Mouse (Mus musculus): ENCODE results near the gene Dpyd. TPM values are rescaled to one million over a fixed set of nuclear protein-coding genes. Genes with fewer than 3 reads are reported as not detected.

Dpyd gene
- total and polyA plus RNA-seq, 2 experiments from 2014 or later = 3.7 to 4.1 TPM

DNA sequence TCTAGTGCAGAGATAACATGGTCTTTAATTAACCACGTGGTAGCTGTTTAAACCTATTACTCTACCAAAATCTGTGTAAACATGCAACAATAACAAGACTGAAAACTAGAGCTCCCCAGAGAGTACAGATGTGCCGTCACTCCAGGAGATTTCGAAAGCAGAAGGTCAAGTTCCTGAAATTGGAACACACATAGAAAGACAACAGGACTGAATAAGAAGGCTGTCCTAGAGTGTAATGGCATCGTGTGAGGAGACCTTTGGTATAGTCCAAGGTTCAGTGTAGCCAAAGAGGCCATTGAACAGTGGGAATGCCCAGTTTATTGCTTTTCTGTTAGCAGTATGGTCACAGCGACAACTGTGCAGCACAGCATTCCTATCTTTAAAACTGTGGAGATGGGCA lies 4.8 kb downstream of the Dpyd start:
- Histone ChIP-seq H3K4me1 (ENCODE audit: insufficient read depth, low read length) (no peaks in the 10 kb centered on the region), H3K9ac (replicated peaks; ENCODE audit: low read length) (no peak overlapping the region), H3K9me3 (ENCODE audit: low read length) (no peaks in the 10 kb centered on the region), H3K4me3 (ENCODE audit: low read length) (no peak overlapping the region), H3K4me2 (ENCODE audit: low read depth, low read length) (no peak overlapping the region), H3K36me3 (ENCODE audit: insufficient read depth, low read length) (no peaks in the 10 kb centered on the region), H3K27me3 (ENCODE audit: insufficient read depth, low read length) (no peaks in the 10 kb centered on the region), H3K27ac (no peak overlapping the region)
- ATAC-seq (no peak), DNase-seq (ENCODE audit: low spot score) (no peak)
- 65% methylated on average over 5 of the region's 5 CpGs for WGBS
- TF ChIP-seq CTCF (IDR thresholded peaks at IDR 0.05; ENCODE audit: low read depth) = no peak

DNA sequence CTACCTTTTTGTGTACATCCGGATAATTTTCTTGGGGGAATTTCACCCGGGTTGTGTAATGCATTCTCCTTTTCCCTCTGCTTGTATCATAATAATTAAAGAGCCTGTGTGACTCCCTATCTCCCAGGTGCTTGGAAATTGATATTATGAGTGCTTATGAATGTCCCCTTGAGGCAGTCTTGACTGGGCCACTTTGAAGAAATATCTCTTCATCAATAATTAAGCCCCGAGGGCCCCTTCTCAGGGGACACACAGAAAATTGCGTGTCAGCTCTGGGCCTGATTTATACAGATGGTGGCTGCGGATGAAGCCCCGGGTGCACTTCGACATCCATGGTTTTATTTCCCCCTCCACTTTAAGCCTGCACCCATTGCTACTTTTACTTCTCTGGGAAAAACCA lies 8.3 kb downstream of the Dpyd start:
- Histone ChIP-seq H3K9ac (replicated peaks; ENCODE audit: low read length) (no peak overlapping the region), H3K9me3 (ENCODE audit: low read length) (no peaks in the 10 kb centered on the region), H3K27me3 (ENCODE audit: insufficient read depth, low read length) (no peaks in the 10 kb centered on the region), H3K4me3 (ENCODE audit: low read length) (no peak overlapping the region), H3K27ac (no peak overlapping the region), H3K4me2 (ENCODE audit: low read depth, low read length) (no peak overlapping the region), H3K4me1 (ENCODE audit: insufficient read depth, low read length) (no peaks in the 10 kb centered on the region), H3K36me3 (ENCODE audit: insufficient read depth, low read length) (no peaks in the 10 kb centered on the region)
- TF ChIP-seq CTCF (IDR thresholded peaks at IDR 0.05; ENCODE audit: low read depth) = no peak
- WGBS = 67% methylated on average over 7 of the region's 7 CpGs
- ATAC-seq = no peak
- no peak for DNase-seq (ENCODE audit: low spot score)

DNA sequence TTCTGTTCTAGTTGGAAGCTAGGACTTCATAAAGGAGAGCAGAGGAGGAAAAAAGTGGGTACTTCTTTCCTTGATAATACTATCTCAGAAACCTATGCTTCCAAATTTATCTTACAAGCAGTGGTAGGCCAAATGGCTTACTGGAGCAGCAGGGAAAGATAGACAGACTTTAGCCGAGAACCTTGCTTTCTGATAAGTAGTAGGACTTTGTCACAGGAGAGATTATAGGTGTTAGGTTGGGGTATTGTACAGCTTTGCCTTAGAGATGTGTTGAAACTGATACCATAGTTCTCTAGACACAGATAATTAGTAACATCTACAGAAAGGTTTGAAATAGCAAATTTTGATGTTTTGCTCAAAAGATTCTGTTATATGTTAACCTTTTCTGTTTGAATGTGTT lies 28.6 kb downstream of the Dpyd start:
- DNase-seq (ENCODE audit: low spot score) = no peak
- whole genome bisulfite sequencing = 89% methylated on average over 1 of the region's 1 CpGs
- no peaks in the 10 kb centered on the region for H3K4me1 ChIP-seq (ENCODE audit: insufficient read depth, low read length)
- no peak overlapping the region for H3K9ac ChIP-seq (replicated peaks; ENCODE audit: low read length)
- no peaks in the 10 kb centered on the region for H3K36me3 ChIP-seq (ENCODE audit: insufficient read depth, low read length)
- no peak for ATAC-seq
- no peak for TF ChIP-seq CTCF (IDR thresholded peaks at IDR 0.05; ENCODE audit: low read depth)
- H3K4me2 ChIP-seq (ENCODE audit: low read depth, low read length) = no peak overlapping the region
- H3K4me3 ChIP-seq (ENCODE audit: low read length) = no peak overlapping the region
- H3K27me3 ChIP-seq (ENCODE audit: insufficient read depth, low read length) = no peaks in the 10 kb centered on the region
- H3K27ac ChIP-seq = no peak overlapping the region
- no peaks in the 10 kb centered on the region for H3K9me3 ChIP-seq (ENCODE audit: low read length)

DNA sequence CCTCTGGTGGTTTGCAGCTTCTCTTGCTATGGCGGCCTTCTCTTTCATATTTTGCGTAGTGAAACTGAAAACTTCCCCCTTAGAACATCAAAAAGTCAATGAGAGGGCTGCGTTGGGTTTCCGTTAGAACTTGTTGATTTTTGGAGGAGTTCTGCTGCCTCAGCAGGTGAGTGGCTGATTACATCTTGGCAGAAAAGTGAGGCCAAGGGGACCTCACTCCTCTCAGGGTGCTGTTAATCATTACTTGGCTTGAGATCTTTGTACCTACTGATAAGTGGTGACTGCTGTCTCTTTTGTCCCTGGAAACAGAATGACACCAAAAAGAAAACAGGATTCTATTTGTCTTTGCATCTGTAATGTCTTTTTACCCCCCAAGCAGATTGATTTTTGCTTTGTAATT lies 32.9 kb downstream of the Dpyd start:
- H3K36me3 ChIP-seq (ENCODE audit: insufficient read depth, low read length) = no peaks in the 10 kb centered on the region
- ATAC-seq (no peak), DNase-seq (ENCODE audit: low spot score) (no peak)
- no peak for TF ChIP-seq CTCF (IDR thresholded peaks at IDR 0.05; ENCODE audit: low read depth)
- H3K27ac ChIP-seq = no peak overlapping the region
- no peak overlapping the region for H3K4me2 ChIP-seq (ENCODE audit: low read depth, low read length)
- 83% methylated on average over 4 of the region's 4 CpGs for WGBS
- H3K4me3 ChIP-seq (ENCODE audit: low read length) = no peak overlapping the region
- no peaks in the 10 kb centered on the region for H3K27me3 ChIP-seq (ENCODE audit: insufficient read depth, low read length)
- no peaks in the 10 kb centered on the region for H3K4me1 ChIP-seq (ENCODE audit: insufficient read depth, low read length)
- H3K9ac ChIP-seq (replicated peaks; ENCODE audit: low read length) = no peak overlapping the region
- H3K9me3 ChIP-seq (ENCODE audit: low read length) = no peaks in the 10 kb centered on the region

DNA sequence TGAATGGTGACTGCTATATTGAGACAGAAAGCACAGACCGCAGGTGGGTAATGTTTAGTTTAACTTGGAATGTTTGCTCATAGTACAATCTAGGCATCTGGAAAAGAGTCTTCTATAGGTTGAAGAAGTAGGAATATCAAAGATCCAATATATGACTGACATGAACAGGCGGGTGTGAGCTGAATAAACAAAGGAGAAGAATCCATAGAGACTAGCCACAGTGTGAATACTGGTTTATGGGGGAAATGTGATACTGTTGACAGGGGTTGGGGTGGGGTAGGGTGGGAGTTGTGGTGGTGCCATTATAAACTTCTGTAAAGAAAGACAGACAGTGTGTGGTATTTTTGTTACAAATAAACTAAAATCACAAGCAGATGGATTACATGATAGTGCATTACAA lies 33.8 kb downstream of the Dpyd start:
- no peaks in the 10 kb centered on the region for H3K36me3 ChIP-seq (ENCODE audit: insufficient read depth, low read length)
- 85% methylated on average over 2 of the region's 2 CpGs for WGBS
- DNase-seq (ENCODE audit: low spot score) = no peak
- no peak overlapping the region for H3K27ac ChIP-seq
- no peak overlapping the region for H3K4me3 ChIP-seq (ENCODE audit: low read length)
- no peak for TF ChIP-seq CTCF (IDR thresholded peaks at IDR 0.05; ENCODE audit: low read depth)
- H3K4me2 ChIP-seq (ENCODE audit: low read depth, low read length) = no peak overlapping the region
- H3K9ac ChIP-seq (replicated peaks; ENCODE audit: low read length) = no peak overlapping the region
- H3K4me1 ChIP-seq (ENCODE audit: insufficient read depth, low read length) = no peaks in the 10 kb centered on the region
- ATAC-seq = no peak
- no peaks in the 10 kb centered on the region for H3K27me3 ChIP-seq (ENCODE audit: insufficient read depth, low read length)
- no peaks in the 10 kb centered on the region for H3K9me3 ChIP-seq (ENCODE audit: low read length)

DNA sequence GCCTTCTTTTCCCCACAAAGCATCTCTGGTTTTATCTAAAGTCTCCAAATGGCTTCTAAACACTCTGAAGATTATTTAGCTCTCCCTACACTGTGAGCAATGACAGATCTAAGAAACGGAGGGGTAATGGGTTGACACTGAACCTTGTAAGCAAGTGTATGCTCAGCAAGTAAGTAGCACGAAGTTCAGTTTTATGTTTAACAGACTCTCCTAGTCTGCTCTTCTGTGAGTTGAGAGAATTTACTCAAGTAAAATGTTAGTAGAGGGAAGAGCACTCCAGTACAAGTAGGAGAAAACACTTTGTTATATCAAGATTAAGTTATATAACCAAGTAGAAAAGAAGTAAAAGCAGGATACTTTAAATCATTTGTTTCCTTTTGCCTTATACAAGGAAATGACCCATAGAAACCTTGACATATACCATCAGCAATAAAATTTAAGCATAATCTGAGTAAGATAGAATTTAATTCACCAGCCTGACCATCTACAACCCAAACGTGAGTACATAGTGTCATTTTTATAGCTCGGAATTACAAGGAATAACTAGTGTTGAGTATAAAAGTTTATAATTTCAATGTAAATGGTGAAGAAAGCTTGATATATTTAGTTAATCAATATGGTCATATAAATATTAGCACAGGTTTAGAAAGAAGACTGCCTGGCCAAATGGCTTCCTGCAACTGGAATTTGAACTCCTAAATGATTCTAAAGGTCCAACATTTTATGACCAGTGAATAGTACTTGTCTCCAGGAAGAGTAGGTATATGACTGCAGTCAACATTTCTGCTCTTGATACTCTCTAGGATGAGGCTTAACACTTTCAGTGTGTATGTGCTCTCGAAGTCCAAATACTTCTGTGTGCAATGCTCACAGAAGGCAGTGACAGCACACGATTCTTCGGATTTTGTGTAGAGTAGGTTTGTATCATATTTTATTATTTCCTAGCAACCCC lies 40.0 kb downstream of the Dpyd start:
- 89% methylated on average over 7 of the region's 7 CpGs for WGBS
- Histone ChIP-seq H3K36me3 (ENCODE audit: insufficient read depth, low read length) (no peaks in the 10 kb centered on the region), H3K9me3 (ENCODE audit: low read length) (no peaks in the 10 kb centered on the region), H3K4me1 (ENCODE audit: insufficient read depth, low read length) (no peaks in the 10 kb centered on the region), H3K27me3 (ENCODE audit: insufficient read depth, low read length) (no peaks in the 10 kb centered on the region), H3K27ac (no peak overlapping the region), H3K4me3 (ENCODE audit: low read length) (no peak overlapping the region), H3K9ac (replicated peaks; ENCODE audit: low read length) (no peak overlapping the region), H3K4me2 (ENCODE audit: low read depth, low read length) (no peak overlapping the region)
- DNase-seq (ENCODE audit: low spot score) = no peak
- ATAC-seq = no peak
- no peak for TF ChIP-seq CTCF (IDR thresholded peaks at IDR 0.05; ENCODE audit: low read depth)

DNA sequence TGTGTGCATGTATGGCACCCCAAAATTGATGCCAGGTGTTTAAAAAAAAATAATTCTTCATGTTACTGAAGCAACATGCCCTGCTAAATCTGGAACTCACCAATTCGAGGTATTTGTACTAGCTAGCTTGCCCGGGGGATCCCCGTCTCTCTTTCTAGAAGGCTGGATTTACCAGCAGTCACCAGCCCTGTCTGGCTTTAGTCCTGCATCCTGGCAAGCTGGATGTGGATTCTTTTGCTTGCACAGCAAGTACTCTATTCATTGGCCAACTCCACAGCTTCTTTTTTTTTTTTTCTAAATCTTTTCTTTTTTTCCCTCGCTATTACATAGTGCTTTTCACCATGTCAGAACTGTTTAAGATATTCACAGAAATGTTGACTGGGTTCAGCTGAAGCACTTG lies 46.8 kb downstream of the Dpyd start:
- no peak overlapping the region for H3K27ac ChIP-seq
- no peak overlapping the region for H3K4me2 ChIP-seq (ENCODE audit: low read depth, low read length)
- no peak overlapping the region for H3K4me3 ChIP-seq (ENCODE audit: low read length)
- peak; percentile 51 for DNase-seq (ENCODE audit: low spot score)
- no peaks in the 10 kb centered on the region for H3K27me3 ChIP-seq (ENCODE audit: insufficient read depth, low read length)
- 40% methylated on average over 4 of the region's 4 CpGs for WGBS
- no peaks in the 10 kb centered on the region for H3K9me3 ChIP-seq (ENCODE audit: low read length)
- ATAC-seq = no peak
- no peak for TF ChIP-seq CTCF (IDR thresholded peaks at IDR 0.05; ENCODE audit: low read depth)
- H3K9ac ChIP-seq (replicated peaks; ENCODE audit: low read length) = no peak overlapping the region
- no peaks in the 10 kb centered on the region for H3K4me1 ChIP-seq (ENCODE audit: insufficient read depth, low read length)
- H3K36me3 ChIP-seq (ENCODE audit: insufficient read depth, low read length) = no peaks in the 10 kb centered on the region

Measured in hindbrain, postnatal 0 days (tissue).